Mouse (Mus musculus) heart, adult 2 months (tissue): ENCODE results near the gene Nxph4. TPM values are rescaled to one million over a fixed set of nuclear protein-coding genes. Genes with fewer than 3 reads are reported as not detected.
A peak's percentile ranks its signal among the peaks of the same experiment; 100 is the strongest.

Experiments used
- DNase-seq, 2 experiments: peaks; one replicate each; pipeline ENCODE4 v3.0.0; 2021
- H3K27ac ChIP-seq: fragments of 200-600 bp; 2 replicates; pipeline ENCODE4 v1.8.1; 2022
- H3K27me3 ChIP-seq: fragments of 200-500 bp; 2 replicates; pipeline ENCODE4 v1.6.1; 2012; ENCODE audit warnings: mild to moderate bottlenecking, low read length, inconsistent platforms, mixed read lengths; ENCODE audit not compliant: control insufficient read depth, insufficient read depth
- H3K36me3 ChIP-seq: fragments of 200-500 bp; 2 replicates; pipeline ENCODE4 v1.6.1; 2012; ENCODE audit warnings: low read length, inconsistent platforms; ENCODE audit not compliant: control insufficient read depth, insufficient read depth
- H3K4me1 ChIP-seq: fragments of 200-500 bp; 2 replicates; pipeline ENCODE4 v1.6.1; 2011; ENCODE audit warnings: low read length; ENCODE audit not compliant: control insufficient read depth, insufficient read depth
- H3K4me3 ChIP-seq: fragments of 200-600 bp; 2 replicates; pipeline ENCODE4 v1.8.1; 2022
- H3K79me2 ChIP-seq: fragments of 200-500 bp; replicated peaks from 2 replicates; pipeline ENCODE4 v1.6.1; 2012; ENCODE audit warnings: mild to moderate bottlenecking, inconsistent platforms, low read length, moderate library complexity, mixed read lengths; ENCODE audit not compliant: control insufficient read depth, insufficient read depth
- H3K9ac ChIP-seq: fragments of 200-500 bp; 2 replicates; pipeline ENCODE4 v1.6.1; 2012; ENCODE audit warnings: low read depth, mild to moderate bottlenecking, control low read depth, inconsistent platforms, low read length, mixed read lengths
- CTCF ChIP-seq: fragments of 200-600 bp; IDR thresholded peaks from 2 replicates; pipeline ENCODE4 v1.8.1; 2022; ENCODE audit warnings: antibody characterized with exemption, mild to moderate bottlenecking, moderate library complexity
- EP300 ChIP-seq: fragments of 200-500 bp; IDR thresholded peaks from 2 replicates; pipeline ENCODE4 v1.6.1; 2011; ENCODE audit warnings: low read depth, low read length, control low read depth; ENCODE audit not compliant: insufficient read depth
- POLR2A ChIP-seq: fragments of 200-500 bp; IDR thresholded peaks from 2 replicates; pipeline ENCODE4 v1.6.1; 2011; ENCODE audit warnings: mild to moderate bottlenecking, low read depth, low read length, control low read depth; ENCODE audit not compliant: insufficient read depth
- WGBS: fragments of 180-500 bp; shearing (Covaris S2); methylation state at CpG from one replicate; pipeline ENCODE4 v1.1.7; 2018; 5-methylcytosine and 5-hydroxymethylcytosine counted together
- intact Hi-C: fragments of 180-260 bp; cut with DNase I; formaldehyde crosslinking; loops from one replicate; pipeline ENCODE4 v1.15.1; 2025
- polyA plus RNA-seq: library from polyadenylated mRNA; depleted of rRNA; stranded (reverse); fragments of >200 nt; gene quantifications from 2 replicates; pipeline ENCODE4 v1.2.3, GENCODE M21; 2012
- total RNA-seq, 2 experiments: library from RNA; stranded (reverse); gene quantifications; 2 replicates each; pipeline ENCODE4 v1.2.3; 2021

The Nxph4 gene
- total and polyA plus RNA-seq, 3 experiments: 0.34 to 0.68 (median 0.39) TPM

DNA sequence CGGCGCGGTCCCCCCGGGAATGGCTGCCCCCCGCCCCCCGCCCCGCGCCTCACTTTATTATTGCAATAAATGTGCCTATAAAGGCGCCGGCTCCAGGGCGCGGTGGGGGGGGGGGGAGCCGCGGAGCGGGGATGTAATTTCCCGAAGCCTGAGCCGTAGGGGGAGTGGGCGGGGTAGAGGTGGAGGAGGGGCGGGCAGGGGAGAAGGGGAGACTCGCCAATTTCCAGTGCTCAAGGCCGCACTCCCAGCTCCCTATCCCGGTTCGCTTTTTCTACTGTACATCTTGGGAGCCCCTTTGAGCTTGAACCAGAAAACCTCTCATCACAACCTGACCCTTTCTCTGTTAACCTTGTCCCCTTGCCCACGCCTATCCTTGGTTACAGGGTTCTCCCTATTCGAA is 3.4 kb downstream of the Nxph4 start:
- 6% methylated on average over 24 of the region's 25 CpGs for WGBS
- H3K79me2 ChIP-seq: no peaks in the 10 kb centered on the region
- H3K4me1 ChIP-seq: peaks cover 4% of the 10 kb centered on the region
- H3K9ac ChIP-seq: no peak overlapping the region
- intact Hi-C loops: no loop called here
- H3K4me3 ChIP-seq: no peak overlapping the region
- H3K36me3 ChIP-seq: no peaks in the 10 kb centered on the region
- DNase-seq: no peak
- no peak overlapping the region for H3K27ac ChIP-seq
- peaks cover 36% of the 10 kb centered on the region for H3K27me3 ChIP-seq
- TF ChIP-seq POLR2A (no peak), CTCF (no peak), EP300 (no peak)

DNA sequence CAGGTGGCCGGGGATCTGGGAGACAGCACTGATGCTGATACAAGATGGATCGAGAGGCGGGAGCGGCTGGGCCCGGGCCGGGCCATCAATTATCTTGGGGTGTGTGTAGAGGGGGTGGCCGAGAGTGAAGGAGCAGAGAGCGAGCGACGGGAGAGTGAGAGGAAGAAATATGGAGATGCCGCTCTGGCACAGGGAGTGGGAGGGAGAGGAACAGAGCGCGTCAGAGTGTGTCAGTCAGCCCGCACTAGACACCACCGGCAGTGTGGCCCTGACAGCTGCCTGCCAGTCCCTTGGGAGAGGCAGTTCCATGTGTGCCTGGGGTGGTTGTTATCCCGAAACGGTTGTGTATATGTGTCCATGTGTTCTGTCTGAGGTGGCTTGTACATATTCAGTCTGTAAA is 6.9 kb downstream of the Nxph4 start:
- 21% methylated on average over 17 of the region's 17 CpGs for WGBS
- TF ChIP-seq CTCF (no peak), POLR2A (no peak), EP300 (no peak)
- H3K27me3 ChIP-seq: peaks cover 33% of the 10 kb centered on the region

DNA sequence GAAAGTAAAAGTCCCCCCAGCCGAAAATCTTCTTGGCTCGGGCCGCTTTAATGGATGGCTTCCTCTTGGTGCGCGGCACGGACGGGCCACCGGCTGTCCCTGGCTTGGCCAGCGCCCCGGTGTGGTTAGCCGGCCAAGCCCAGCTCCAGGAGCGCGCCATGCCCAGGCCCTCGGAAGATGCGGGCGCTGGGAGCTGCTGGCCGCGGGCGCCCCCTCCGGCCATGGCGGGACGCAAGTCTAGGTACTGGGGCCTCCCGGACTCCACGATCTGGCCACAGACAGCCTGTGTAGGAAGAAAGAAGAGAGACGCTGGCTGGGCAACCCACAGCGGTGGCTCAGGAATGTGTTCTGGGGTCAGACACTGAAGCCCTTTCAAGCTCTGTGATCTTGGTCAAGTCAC is 7.7 kb downstream of the Nxph4 start:
- H3K27ac ChIP-seq: no peak overlapping the region
- no peaks in the 10 kb centered on the region; the same call in 1 of the 2 replicates for H3K4me1 ChIP-seq
- DNase-seq: peak; percentile 51 to 65
- H3K36me3 ChIP-seq: no peaks in the 10 kb centered on the region
- intact Hi-C loops: no loop called here
- H3K79me2 ChIP-seq: no peaks in the 10 kb centered on the region
- TF ChIP-seq POLR2A (no peak), EP300 (no peak), CTCF (peak; percentile 68)
- H3K9ac ChIP-seq: no peak overlapping the region
- WGBS: 8% methylated on average over 26 of the region's 26 CpGs
- H3K4me3 ChIP-seq: no peak overlapping the region; the same call in 1 of the 2 replicates
- H3K27me3 ChIP-seq: peaks cover 31% of the 10 kb centered on the region

More for the DNA sequence above, 6.9 kb downstream of the Nxph4 start:
- H3K4me3 ChIP-seq: no peak overlapping the region
- H3K9ac ChIP-seq: no peak overlapping the region
- H3K36me3 ChIP-seq: no peaks in the 10 kb centered on the region
- H3K4me1 ChIP-seq: no peaks in the 10 kb centered on the region; the same call in 1 of the 2 replicates
- H3K79me2 ChIP-seq: no peaks in the 10 kb centered on the region
- no peak for DNase-seq
- intact Hi-C loops: no loop called here
- no peak overlapping the region for H3K27ac ChIP-seq

DNA sequence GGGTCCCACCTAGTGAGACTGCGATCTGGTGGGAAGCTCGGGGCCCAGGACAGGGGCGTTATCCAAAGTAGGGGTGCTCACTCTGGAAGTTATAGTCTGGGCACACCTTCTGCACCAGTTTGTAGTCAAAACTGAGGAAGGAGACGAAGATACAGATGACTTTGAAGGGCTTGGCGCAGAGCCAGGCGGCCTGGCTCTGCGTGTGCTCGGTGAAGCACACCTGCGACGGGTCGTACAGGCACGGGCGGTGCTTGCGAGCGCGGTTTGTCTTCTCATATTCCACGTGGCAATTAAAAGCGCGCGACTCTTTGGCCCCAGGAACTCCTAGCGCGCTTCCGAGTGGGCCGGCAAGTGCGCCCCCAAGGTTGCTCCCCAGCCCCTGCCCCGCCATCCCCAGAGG is 8.3 kb downstream of the Nxph4 start:
- intact Hi-C loops: no loop called here
- TF ChIP-seq POLR2A (no peak), CTCF (no peak), EP300 (no peak)
- no peak for DNase-seq
- Histone ChIP-seq H3K36me3 (no peaks in the 10 kb centered on the region), H3K27ac (no peak overlapping the region), H3K79me2 (no peaks in the 10 kb centered on the region), H3K27me3 (peaks cover 29% of the 10 kb centered on the region), H3K4me3 (no peak overlapping the region; the same call in 1 of the 2 replicates), H3K4me1 (peaks cover 3% of the 10 kb centered on the region; the same call in 1 of the 2 replicates), H3K9ac (no peak overlapping the region)
- 8% methylated on average over 26 of the region's 26 CpGs for WGBS

DNA sequence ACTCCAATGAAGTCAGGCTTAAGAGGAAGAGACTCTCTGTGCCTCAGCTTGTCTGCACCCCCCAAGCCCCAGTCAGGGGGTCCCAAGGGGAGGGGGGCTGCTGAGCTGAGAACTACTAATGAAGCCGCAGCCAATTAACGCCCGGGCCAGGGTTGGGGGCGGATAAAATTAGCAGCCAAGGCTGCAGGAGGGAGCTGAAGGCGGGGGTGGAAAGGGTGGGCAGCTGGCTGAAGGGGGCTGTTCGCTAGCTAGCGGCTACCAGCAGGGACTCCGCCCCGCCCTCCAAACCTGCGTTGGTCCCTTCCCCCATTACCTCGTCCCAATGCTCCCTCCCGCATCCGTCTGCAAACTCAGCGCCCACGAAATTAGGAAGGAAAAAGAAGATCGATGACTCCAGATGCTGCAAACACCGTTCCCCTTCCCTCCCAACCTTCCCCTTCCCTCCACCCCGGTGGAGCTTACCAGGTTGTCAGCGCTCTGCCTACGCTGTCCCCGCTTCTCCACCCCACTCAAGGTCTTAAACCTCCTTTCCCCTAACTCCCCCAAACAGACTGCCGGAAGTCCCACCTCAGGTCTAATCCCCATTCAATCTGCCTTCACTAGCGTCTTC is 9.6 kb downstream of the Nxph4 start:
- Histone ChIP-seq H3K36me3 (no peaks in the 10 kb centered on the region), H3K4me1 (peaks cover 3% of the 10 kb centered on the region; the same call in 1 of the 2 replicates), H3K27ac (no peak overlapping the region), H3K27me3 (peaks cover 29% of the 10 kb centered on the region), H3K4me3 (no peak overlapping the region), H3K79me2 (no peaks in the 10 kb centered on the region), H3K9ac (no peak overlapping the region)
- WGBS: 19% methylated on average over 23 of the region's 23 CpGs
- intact Hi-C loops: no loop called here
- TF ChIP-seq POLR2A (no peak), CTCF (no peak), EP300 (no peak)
- no peak for DNase-seq

DNA sequence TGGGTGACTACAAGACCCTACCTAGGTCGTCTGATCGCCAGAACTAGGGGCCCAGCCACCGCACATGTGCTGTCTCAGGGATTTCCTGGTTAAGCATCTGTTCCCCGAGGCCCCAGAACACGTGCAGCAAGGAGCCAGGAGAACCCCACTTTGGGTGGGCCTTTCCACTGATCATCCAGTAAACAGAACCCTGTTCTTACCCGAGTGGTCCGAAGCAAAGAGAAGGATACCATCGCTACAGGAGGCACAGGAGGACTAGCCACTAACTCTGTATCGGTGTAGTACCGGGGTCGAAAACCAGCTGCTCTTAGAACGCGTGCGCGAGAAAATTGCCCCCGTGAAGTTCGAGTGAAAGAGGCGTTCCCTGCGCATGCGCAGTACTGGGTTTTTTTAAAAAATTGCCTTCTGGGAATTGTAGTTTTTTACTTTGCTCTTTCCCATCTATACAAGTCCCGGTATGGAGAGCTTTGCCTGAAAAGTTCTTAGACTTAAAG is 12.2 kb downstream of the Nxph4 start, which contains the start of gene Shmt2:
TSS of gene Shmt2 (minus strand) at position 357 of the 494 bp plus-strand sequence.
- WGBS: under 1% methylated on average over 21 of the region's 21 CpGs
- intact Hi-C loops: no loop called here
- TF ChIP-seq POLR2A: peak; percentile 77
- no peak for TF ChIP-seq CTCF
- no peak for TF ChIP-seq EP300
- Histone ChIP-seq H3K4me1 (peaks cover 3% of the 10 kb centered on the region; the same call in 1 of the 2 replicates), H3K79me2 (no peaks in the 10 kb centered on the region), H3K27me3 (peaks cover 17% of the 10 kb centered on the region), H3K9ac (peak within 1 kb of the TSS; percentile 86), H3K4me3 (peak within 1 kb of the TSS; percentile 94), H3K36me3 (no peaks in the 10 kb centered on the region), H3K27ac (peak within 1 kb of the TSS; percentile 73)
- DNase-seq: peak; percentile 81 to 83
